Mouse (Mus musculus) forebrain, embryonic 14.5 days (tissue): Measurements from ENCODE around the gene Kctd4. TPM values are rescaled to one million over a fixed set of nuclear protein-coding genes. Genes with fewer than 3 reads are reported as not detected.
A peak's percentile ranks its signal among the peaks of the same experiment; 100 is the strongest.

Source experiments
- ATAC-seq: fragments of 200-750 bp; cut with Nextera tagmentation; 2 replicates; pipeline ENCODE4 v1.8.0; 2017; ENCODE audit warnings: mild to moderate bottlenecking, moderate library complexity
- DNase-seq: peaks from one replicate; pipeline ENCODE4 v3.0.0-alpha.2; 2015; ENCODE audit warnings: low spot score
- H3K27ac ChIP-seq: fragments of 300-500 bp; sonication (generic); 2 replicates; pipeline ENCODE4 v1.5.1; 2014; ENCODE audit warnings: low read depth, mild to moderate bottlenecking, control low read depth, low read length, moderate library complexity
- H3K27me3 ChIP-seq: fragments of 300-500 bp; sonication (generic); replicated peaks from 2 replicates; pipeline ENCODE4 v1.6.1; 2014; ENCODE audit warnings: low read length, control low read depth, mixed read lengths; ENCODE audit not compliant: control insufficient read depth, insufficient read depth
- H3K36me3 ChIP-seq: fragments of 300-500 bp; sonication (generic); 2 replicates; pipeline ENCODE4 v1.6.1; 2014; ENCODE audit warnings: low read length, control low read depth; ENCODE audit not compliant: control insufficient read depth, insufficient read depth
- H3K4me1 ChIP-seq: fragments of 300-500 bp; sonication (generic); 2 replicates; pipeline ENCODE4 v1.6.1; 2014; ENCODE audit warnings: antibody characterized with exemption, low read length, control low read depth; ENCODE audit not compliant: control insufficient read depth, insufficient read depth
- H3K4me2 ChIP-seq: fragments of 300-500 bp; sonication (generic); 2 replicates; pipeline ENCODE4 v1.6.1; 2014; ENCODE audit warnings: mild to moderate bottlenecking, control low read depth, low read length
- H3K4me3 ChIP-seq: fragments of 300-500 bp; sonication (generic); 2 replicates; pipeline ENCODE4 v1.5.1; 2014; ENCODE audit warnings: low read depth, low read length, control low read depth
- H3K9ac ChIP-seq: fragments of 300-500 bp; sonication (generic); 2 replicates; pipeline ENCODE4 v1.6.1; 2014; ENCODE audit warnings: mild to moderate bottlenecking, low read length, control low read depth, moderate library complexity
- H3K9me3 ChIP-seq: fragments of 300-500 bp; sonication (generic); replicated peaks from 2 replicates; pipeline ENCODE4 v1.6.1; 2016; ENCODE audit warnings: low read length, control low read depth, mixed read lengths; ENCODE audit not compliant: control insufficient read depth
- WGBS: fragments of 180-500 bp; shearing (Covaris S2); extraction: QIAGEN DNeasy Blood & Tissue Kit; methylation state at CpG from one replicate; pipeline ENCODE4 v1.1.7; 2014; 5-methylcytosine and 5-hydroxymethylcytosine counted together
- polyA plus RNA-seq: library from polyadenylated mRNA; unstranded; fragments of >200 nt; fragmentation: Nextera tagmentation; extraction: Ambion mirVana; gene quantifications from 2 replicates; pipeline ENCODE4 v1.2.1, GENCODE M21; 2014

Kctd4 gene
- polyA plus RNA-seq, 1 experiment from 2014 or later: 7.7 TPM

- Histone ChIP-seq H3K27ac (no peak overlapping the region), H3K36me3 (0 out of 2 replicates have a peak, but pooled peaks cover 3% of the 10 kb centered on the region), H3K27me3 (no peaks in the 10 kb centered on the region), H3K9me3 (no peaks in the 10 kb centered on the region), H3K4me1 (no peaks in the 10 kb centered on the region), H3K4me2 (no peak overlapping the region), H3K9ac (no peak overlapping the region), H3K4me3 (no peak overlapping the region)
- DNase-seq: no peak
- WGBS: 73% methylated on average over 4 of the region's 4 CpGs
- ATAC-seq: no peak
Observed at GRCm38 (mm10) chr14:76001781-76002180, 47.0 kb downstream of the Kctd4 start.

DNA sequence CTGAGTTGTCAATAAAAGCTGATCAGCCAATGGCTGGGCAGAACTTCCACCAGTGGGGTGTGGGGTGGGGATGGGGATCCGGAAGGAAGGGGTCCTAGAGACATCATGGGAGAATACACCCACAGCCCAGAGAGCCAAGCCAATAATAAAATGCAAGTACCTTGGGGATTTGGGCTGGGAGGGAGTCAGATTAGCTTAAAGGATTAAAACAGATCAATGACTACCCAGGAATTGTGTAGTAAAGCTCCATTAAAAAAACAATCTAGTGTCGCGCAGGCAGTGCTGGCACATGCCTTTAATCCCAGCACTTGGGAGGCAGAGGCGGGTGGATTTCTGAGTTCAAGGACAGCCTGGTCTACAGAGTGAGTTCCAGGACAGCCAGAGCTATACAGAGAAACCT is 50.2 kb downstream of the Kctd4 start:
- Histone ChIP-seq H3K27ac (no peak overlapping the region), H3K4me3 (no peak overlapping the region), H3K27me3 (no peaks in the 10 kb centered on the region), H3K36me3 (0 out of 2 replicates have a peak, but pooled peaks cover 4% of the 10 kb centered on the region), H3K4me2 (no peak overlapping the region), H3K4me1 (peaks cover 10% of the 10 kb centered on the region), H3K9me3 (no peaks in the 10 kb centered on the region), H3K9ac (no peak overlapping the region)
- no peak for ATAC-seq
- DNase-seq: no peak
- 92% methylated on average over 4 of the region's 4 CpGs for WGBS

DNA sequence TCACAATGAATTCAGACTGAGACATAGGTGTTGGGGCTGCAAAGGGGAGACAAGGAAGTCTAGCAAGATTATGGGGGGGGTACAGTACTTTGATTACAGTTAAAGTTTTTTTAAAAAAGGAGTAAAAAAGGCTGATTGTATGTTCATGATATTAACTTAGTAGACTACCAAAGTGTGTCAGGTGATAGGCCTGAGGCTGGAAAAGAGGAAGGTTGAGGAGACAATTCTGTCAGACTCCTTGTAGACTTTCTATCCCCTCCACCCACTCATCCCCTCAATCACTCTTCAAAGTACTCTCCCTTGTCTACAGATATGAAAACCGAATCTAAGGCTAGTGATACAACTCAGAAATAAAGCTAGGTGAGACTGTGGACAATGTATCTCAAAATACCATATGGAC is 53.4 kb downstream of the Kctd4 start:
- H3K9me3 ChIP-seq: no peaks in the 10 kb centered on the region
- ATAC-seq: no peak
- no peak overlapping the region for H3K27ac ChIP-seq
- WGBS: 97% methylated on average over 1 of the region's 1 CpGs
- no peak overlapping the region for H3K9ac ChIP-seq
- H3K36me3 ChIP-seq: 0 out of 2 replicates have a peak, but pooled peaks cover 4% of the 10 kb centered on the region
- H3K4me1 ChIP-seq: peaks cover 14% of the 10 kb centered on the region
- no peak overlapping the region for H3K4me3 ChIP-seq
- no peaks in the 10 kb centered on the region for H3K27me3 ChIP-seq
- no peak overlapping the region for H3K4me2 ChIP-seq
- DNase-seq: no peak

DNA sequence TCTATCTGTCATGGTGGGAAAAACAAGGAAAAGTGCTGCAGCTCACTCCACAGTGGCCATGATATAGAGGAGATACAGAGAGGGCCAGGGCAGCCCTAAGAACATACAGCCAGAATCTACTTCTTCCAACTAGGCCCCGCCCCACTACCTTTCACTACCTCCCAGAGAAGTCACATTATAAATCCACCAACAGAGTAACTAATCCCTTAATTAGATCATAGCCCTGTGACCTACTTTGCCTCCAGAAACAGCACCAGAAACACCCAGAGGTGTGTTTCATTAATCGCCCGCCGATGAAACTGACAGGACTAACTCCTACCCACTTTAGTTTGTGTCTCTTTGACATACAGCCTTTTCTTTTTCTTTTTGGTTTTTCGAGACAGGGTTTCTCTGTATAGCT is 54.4 kb downstream of the Kctd4 start:
- WGBS: 76% methylated on average over 5 of the region's 5 CpGs
- H3K27me3 ChIP-seq: no peaks in the 10 kb centered on the region
- H3K4me3 ChIP-seq: peak overlapping the region; percentile 95; the same call in 1 of the 2 replicates
- H3K36me3 ChIP-seq: 0 out of 2 replicates have a peak, but pooled peaks cover 4% of the 10 kb centered on the region
- no peak overlapping the region for H3K27ac ChIP-seq
- peaks cover 14% of the 10 kb centered on the region for H3K4me1 ChIP-seq
- DNase-seq (no peak), ATAC-seq (no peak)
- peak overlapping the region; percentile 68 for H3K4me2 ChIP-seq
- no peaks in the 10 kb centered on the region for H3K9me3 ChIP-seq
- H3K9ac ChIP-seq: peak overlapping the region; percentile 81

GRCm38 (mm10) chr14:76010102-76011061 is 55.6 kb downstream of the Kctd4 start, which contains the start of gene Gtf2f2:
Gtf2f2 (minus strand) TSS chr14:76010865.
- peak; percentile 94 for ATAC-seq
- 2% methylated on average over 67 of the region's 67 CpGs for WGBS

GRCm38 (mm10) chr14:76011062-76011457 is 56.3 kb downstream of the Kctd4 start:
- peaks cover 14% of the 10 kb centered on the region for H3K4me1 ChIP-seq
- DNase-seq: no peak
- peak overlapping the region; percentile 95 for H3K4me3 ChIP-seq
- 0 out of 2 replicates have a peak, but pooled peaks cover 2% of the 10 kb centered on the region for H3K36me3 ChIP-seq
- H3K4me2 ChIP-seq: peak overlapping the region; percentile 68
- H3K27ac ChIP-seq: no peak overlapping the region
- peak overlapping the region; percentile 3; the same call in 1 of the 2 replicates for H3K9ac ChIP-seq
- H3K27me3 ChIP-seq: no peaks in the 10 kb centered on the region
- 30% methylated on average over 7 of the region's 7 CpGs for WGBS
- H3K9me3 ChIP-seq: no peaks in the 10 kb centered on the region
- peak; percentile 43; the same call in 1 of the 2 replicates for ATAC-seq

More at GRCm38 (mm10) chr14:76010102-76011061, 55.6 kb downstream of the Kctd4 start, which contains the start of gene Gtf2f2:
- Histone ChIP-seq H3K4me3 (peak within 1 kb of the TSS; percentile 95), H3K9ac (peak within 1 kb of the TSS; percentile 81), H3K9me3 (no peaks in the 10 kb centered on the region), H3K4me2 (peak within 1 kb of the TSS; percentile 68), H3K36me3 (0 out of 2 replicates have a peak, but pooled peaks cover 4% of the 10 kb centered on the region), H3K27me3 (no peaks in the 10 kb centered on the region), H3K4me1 (peaks cover 14% of the 10 kb centered on the region), H3K27ac (peak within 1 kb of the TSS; percentile 82)
- DNase-seq: peak; percentile 96

GRCm38 (mm10) chr14:76014331-76014730 is 59.5 kb downstream of the Kctd4 start:
- H3K4me1 ChIP-seq: peaks cover 10% of the 10 kb centered on the region
- no peaks in the 10 kb centered on the region for H3K27me3 ChIP-seq
- H3K4me3 ChIP-seq: no peak overlapping the region
- H3K27ac ChIP-seq: no peak overlapping the region
- WGBS: 45% methylated on average over 2 of the region's 2 CpGs
- no peaks in the 10 kb centered on the region for H3K36me3 ChIP-seq
- DNase-seq (peak; percentile 55), ATAC-seq (no peak)
- no peak overlapping the region for H3K9ac ChIP-seq
- H3K4me2 ChIP-seq: no peak overlapping the region
- H3K9me3 ChIP-seq: no peaks in the 10 kb centered on the region
